Mouse (Mus musculus) intestine, postnatal 0 days (tissue): ENCODE results near the gene Plxna2. TPM values are rescaled to one million over a fixed set of nuclear protein-coding genes. Genes with fewer than 3 reads are reported as not detected.
A peak's percentile ranks its signal among the peaks of the same experiment; 100 is the strongest.

ENCODE experiments used
- ATAC-seq: fragments of 200-750 bp; cut with Nextera tagmentation; 2 replicates; pipeline ENCODE4 v1.8.0; 2017; ENCODE audit warnings: mild to moderate bottlenecking, moderate TSS enrichment, moderate library complexity
- H3K27ac ChIP-seq: fragments of 300-500 bp; sonication (generic); 2 replicates; pipeline ENCODE4 v1.5.1; 2014; ENCODE audit warnings: mild to moderate bottlenecking, low read depth, low read length, moderate library complexity
- H3K27me3 ChIP-seq: fragments of 300-500 bp; sonication (generic); replicated peaks from 2 replicates; pipeline ENCODE4 v1.6.1; 2014; ENCODE audit warnings: low read length, mixed read lengths; ENCODE audit not compliant: control insufficient read depth, insufficient read depth
- H3K36me3 ChIP-seq: fragments of 300-500 bp; sonication (generic); 2 replicates; pipeline ENCODE4 v1.6.1; 2014; ENCODE audit warnings: mild to moderate bottlenecking, moderate library complexity; ENCODE audit not compliant: control insufficient read depth, insufficient read depth
- H3K4me1 ChIP-seq: fragments of 300-500 bp; sonication (generic); replicated peaks from 2 replicates; pipeline ENCODE4 v1.6.1; 2014; ENCODE audit warnings: antibody characterized with exemption, low read length, mixed read lengths; ENCODE audit not compliant: control insufficient read depth, insufficient read depth
- H3K4me2 ChIP-seq: fragments of 300-500 bp; sonication (generic); replicated peaks from 2 replicates; pipeline ENCODE4 v1.6.1; 2014; ENCODE audit warnings: low read depth, mild to moderate bottlenecking, moderate library complexity
- H3K4me3 ChIP-seq: fragments of 300-500 bp; sonication (generic); 2 replicates; pipeline ENCODE4 v1.5.1; 2014; ENCODE audit warnings: low read depth, low read length
- H3K9ac ChIP-seq: fragments of 300-500 bp; sonication (generic); 2 replicates; pipeline ENCODE4 v1.6.1; 2014; ENCODE audit warnings: mild to moderate bottlenecking, low read depth, low read length
- H3K9me3 ChIP-seq: fragments of 300-500 bp; sonication (generic); 2 replicates; pipeline ENCODE4 v1.6.1; 2016; ENCODE audit warnings: mixed run types; ENCODE audit not compliant: control insufficient read depth
- CTCF ChIP-seq: sonication (generic); IDR thresholded peaks from 2 replicates; pipeline ENCODE4 v1.5.1; 2016; ENCODE audit warnings: low read depth, mild to moderate bottlenecking, control low read depth, antibody characterized with exemption, moderate library complexity
- WGBS: fragments of 180-500 bp; shearing (Covaris S2); extraction: QIAGEN DNeasy Blood & Tissue Kit; methylation state at CpG from one replicate; pipeline ENCODE4 v1.1.7; 2014; 5-methylcytosine and 5-hydroxymethylcytosine counted together
- polyA plus RNA-seq: library from polyadenylated mRNA; unstranded; fragments of >200 nt; fragmentation: Nextera tagmentation; extraction: Ambion mirVana; gene quantifications from 2 replicates; pipeline ENCODE4 v1.2.1, GENCODE M21; 2015

Gene Plxna2
- polyA plus RNA-seq, 1 experiment from 2014 or later: 4.1 TPM

- no peak for TF ChIP-seq CTCF
- Histone ChIP-seq H3K27ac (no peak overlapping the region), H3K36me3 (peaks cover 14% of the 10 kb centered on the region; the same call in 1 of the 2 replicates), H3K4me3 (no peak overlapping the region), H3K9ac (no peak overlapping the region), H3K4me1 (no peaks in the 10 kb centered on the region), H3K9me3 (no peaks in the 10 kb centered on the region), H3K4me2 (no peak overlapping the region), H3K27me3 (no peaks in the 10 kb centered on the region)
- ATAC-seq: no peak
- WGBS: 90% methylated on average over 3 of the region's 3 CpGs
Observed at GRCm38 (mm10) chr1:194756863-194757262, 138.8 kb downstream of the Plxna2 start.

- Histone ChIP-seq H3K27me3 (no peaks in the 10 kb centered on the region), H3K4me1 (no peaks in the 10 kb centered on the region), H3K36me3 (peaks cover 32% of the 10 kb centered on the region), H3K9ac (no peak overlapping the region), H3K4me3 (no peak overlapping the region), H3K27ac (no peak overlapping the region), H3K9me3 (no peaks in the 10 kb centered on the region), H3K4me2 (no peak overlapping the region)
- WGBS: 77% methylated on average over 2 of the region's 2 CpGs
- no peak for ATAC-seq
- peak; percentile 71 for TF ChIP-seq CTCF
Observed at GRCm38 (mm10) chr1:194761432-194762212, 143.6 kb downstream of the Plxna2 start.

DNA sequence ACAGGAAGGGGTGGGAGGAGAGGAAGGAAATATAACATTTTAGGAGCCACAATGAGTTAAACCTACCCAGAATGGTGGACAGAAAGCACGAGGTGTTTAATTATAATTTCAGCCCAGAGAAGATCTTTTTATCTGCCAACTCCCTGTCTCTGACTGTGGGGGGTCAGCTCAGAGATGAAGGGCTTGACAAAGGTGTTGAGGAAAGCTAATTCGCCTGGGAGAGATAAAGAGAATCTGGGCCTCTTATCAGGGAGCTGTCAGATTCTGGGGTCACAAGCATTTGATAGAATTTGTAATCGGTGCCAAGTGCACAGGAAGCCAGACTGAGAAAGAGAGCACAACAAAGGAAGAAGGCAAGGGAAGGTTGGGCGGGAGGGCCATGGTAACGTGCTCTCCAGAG, 144.9 kb downstream of the Plxna2 start:
- no peak for ATAC-seq
- Histone ChIP-seq H3K36me3 (peaks cover 40% of the 10 kb centered on the region), H3K9me3 (no peaks in the 10 kb centered on the region), H3K27me3 (no peaks in the 10 kb centered on the region), H3K4me1 (no peaks in the 10 kb centered on the region), H3K27ac (no peak overlapping the region), H3K4me3 (no peak overlapping the region), H3K4me2 (no peak overlapping the region), H3K9ac (no peak overlapping the region)
- no peak for TF ChIP-seq CTCF
- WGBS: 62% methylated on average over 5 of the region's 5 CpGs

DNA sequence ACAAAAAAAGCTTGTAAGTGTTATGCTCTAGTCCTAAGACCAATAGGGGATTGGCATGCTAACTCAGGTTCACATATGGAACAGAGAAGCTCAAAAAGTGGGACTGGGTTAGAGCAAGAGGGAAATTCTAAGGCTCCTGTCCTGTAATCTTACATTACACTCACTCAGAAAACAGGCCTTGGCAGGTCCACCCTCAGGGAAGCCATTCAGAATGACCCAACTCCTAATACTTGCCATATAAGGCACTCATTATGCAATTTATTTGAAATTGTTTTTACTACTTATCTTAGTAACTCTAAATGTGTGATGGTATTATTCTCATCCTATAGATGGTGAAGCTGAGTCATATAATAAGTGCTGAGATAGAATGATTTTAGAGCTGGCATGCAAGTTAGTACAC, 146.9 kb downstream of the Plxna2 start:
- peaks cover 44% of the 10 kb centered on the region for H3K36me3 ChIP-seq
- ATAC-seq: no peak
- H3K27me3 ChIP-seq: no peaks in the 10 kb centered on the region
- no peaks in the 10 kb centered on the region for H3K9me3 ChIP-seq
- no peak overlapping the region for H3K4me2 ChIP-seq
- no peak overlapping the region for H3K27ac ChIP-seq
- no peaks in the 10 kb centered on the region for H3K4me1 ChIP-seq
- H3K9ac ChIP-seq: no peak overlapping the region
- TF ChIP-seq CTCF: no peak
- no peak overlapping the region for H3K4me3 ChIP-seq

- Histone ChIP-seq H3K4me2 (no peak overlapping the region), H3K9me3 (no peaks in the 10 kb centered on the region), H3K9ac (no peak overlapping the region), H3K4me3 (no peak overlapping the region), H3K36me3 (peaks cover 26% of the 10 kb centered on the region), H3K27me3 (no peaks in the 10 kb centered on the region), H3K4me1 (no peaks in the 10 kb centered on the region), H3K27ac (no peak overlapping the region)
- no peak for ATAC-seq
- WGBS: 58% methylated on average over 1 of the region's 1 CpGs
- TF ChIP-seq CTCF: no peak
Observed at GRCm38 (mm10) chr1:194768799-194769198, 150.8 kb downstream of the Plxna2 start.

GRCm38 (mm10) chr1:194772053-194772452, 154.0 kb downstream of the Plxna2 start:
- 80% methylated on average over 3 of the region's 3 CpGs for WGBS
- H3K27me3 ChIP-seq: no peaks in the 10 kb centered on the region
- no peak overlapping the region for H3K9ac ChIP-seq
- no peak overlapping the region for H3K4me2 ChIP-seq
- no peaks in the 10 kb centered on the region for H3K9me3 ChIP-seq
- no peak overlapping the region for H3K4me3 ChIP-seq
- TF ChIP-seq CTCF: no peak
- no peak for ATAC-seq
- H3K36me3 ChIP-seq: peaks cover 9% of the 10 kb centered on the region; the same call in 1 of the 2 replicates
- no peaks in the 10 kb centered on the region; the same call in 1 of the 2 replicates for H3K4me1 ChIP-seq
- no peak overlapping the region for H3K27ac ChIP-seq

- Histone ChIP-seq H3K9me3 (no peaks in the 10 kb centered on the region), H3K36me3 (0 out of 2 replicates have a peak, but pooled peaks cover 3% of the 10 kb centered on the region), H3K4me1 (no peaks in the 10 kb centered on the region; the same call in 1 of the 2 replicates), H3K9ac (no peak overlapping the region), H3K27me3 (no peaks in the 10 kb centered on the region), H3K4me3 (no peak overlapping the region), H3K4me2 (no peak overlapping the region), H3K27ac (no peak overlapping the region)
- TF ChIP-seq CTCF: no peak
- WGBS: 66% methylated on average over 3 of the region's 3 CpGs
- ATAC-seq: no peak
Observed at GRCm38 (mm10) chr1:194773899-194774298, 155.9 kb downstream of the Plxna2 start.
